Mouse (Mus musculus): ENCODE measurements around the gene Psmc1.
A peak's percentile ranks its signal among the peaks of the same experiment; 100 is the strongest.

Psmc1 gene

GRCm38 (mm10) chr12:100124913-100125798, 15.2 kb downstream of the Psmc1 start:
- peak in 1 of 2 experiments; percentile 31 for DNase-seq

GRCm38 (mm10) chr12:100126968-100127865, 17.3 kb downstream of the Psmc1 start:
- DNase-seq = no peak

GRCm38 (mm10) chr12:100127866-100128480, 18.0 kb downstream of the Psmc1 start:
- DNase-seq = no peak

GRCm38 (mm10) chr12:100128522-100128921, 18.6 kb downstream of the Psmc1 start:
- DNase-seq = no peak

GRCm38 (mm10) chr12:100128961-100129360, 19.0 kb downstream of the Psmc1 start:
- DNase-seq = peak in 1 of 2 experiments; percentile 29

GRCm38 (mm10) chr12:100131167-100131566, 21.2 kb downstream of the Psmc1 start:
- no peak for DNase-seq

GRCm38 (mm10) chr12:100131655-100132054, 21.7 kb downstream of the Psmc1 start:
- peak; percentile 68 to 85 for DNase-seq

- DNase-seq = no peak
Measured at GRCm38 (mm10) chr12:100134395-100134936, 24.5 kb downstream of the Psmc1 start.

GRCm38 (mm10) chr12:100135117-100135516, 25.2 kb downstream of the Psmc1 start:
- DNase-seq = no peak

- DNase-seq = peak; percentile 57 to 65
Measured at GRCm38 (mm10) chr12:100142848-100143523, 33.0 kb downstream of the Psmc1 start.

GRCm38 (mm10) chr12:100143737-100144136, 33.8 kb downstream of the Psmc1 start:
- peak in 1 of 2 experiments; percentile 49 for DNase-seq

GRCm38 (mm10) chr12:100144269-100144668, 34.3 kb downstream of the Psmc1 start:
- peak in 1 of 2 experiments; percentile 47 for DNase-seq

- DNase-seq = no peak
Measured at GRCm38 (mm10) chr12:100152466-100152865, 42.5 kb downstream of the Psmc1 start.

- DNase-seq = peak; percentile 92 to 95
Measured at GRCm38 (mm10) chr12:100159261-100159975, 49.5 kb downstream of the Psmc1 start, which contains the start of gene Nrde2. TSS of gene Nrde2 (minus strand) at chr12:100159653.

GRCm38 (mm10) chr12:100164991-100165500, 55.1 kb downstream of the Psmc1 start:
- no peak for DNase-seq

GRCm38 (mm10) chr12:100166177-100166576, 56.2 kb downstream of the Psmc1 start:
- DNase-seq = peak in 1 of 2 experiments; percentile 51

- no peak for DNase-seq
Measured at GRCm38 (mm10) chr12:100166939-100167338, 57.0 kb downstream of the Psmc1 start.

- no peak for DNase-seq
Measured at GRCm38 (mm10) chr12:100167502-100167901, 57.5 kb downstream of the Psmc1 start.

- DNase-seq = peak; percentile 44 to 69
Measured at GRCm38 (mm10) chr12:100167931-100168871, 58.2 kb downstream of the Psmc1 start.

- DNase-seq = no peak
Measured at GRCm38 (mm10) chr12:100172481-100172880, 62.5 kb downstream of the Psmc1 start.
